Mouse (Mus musculus): ENCODE measurements around the gene Tubb5. TPM values are rescaled to one million over a fixed set of nuclear protein-coding genes. Genes with fewer than 3 reads are reported as not detected.

Gene Tubb5
- total and polyA plus RNA-seq, 2 experiments from 2014 or later: 2,151 to 3,707 TPM

- 3% methylated on average over 62 of the region's 62 CpGs for WGBS
- ATAC-seq: peak; percentile 19; the same call in 1 of the 2 replicates
- peak within 1 kb of the TSS; percentile 80 for H3K4me2 ChIP-seq (ENCODE audit: low read depth)
These were observed 16.4 kb downstream of the Tubb5 start, which contains the start of gene Ier3 for GRCm38 (mm10) chr17:35821439-35822430. Gene Ier3, plus strand, starts transcription at chr17:35821684.

GRCm38 (mm10) chr17:35820111-35820510 is 18.0 kb downstream of the Tubb5 start:
- no peak overlapping the region for H3K9ac ChIP-seq
- no peaks in the 10 kb centered on the region for H3K36me3 ChIP-seq (ENCODE audit: insufficient read depth)
- H3K4me2 ChIP-seq (ENCODE audit: low read depth): no peak overlapping the region
- no peak for DNase-seq
- H3K4me1 ChIP-seq (ENCODE audit: insufficient read depth): peaks cover 14% of the 10 kb centered on the region
- H3K27ac ChIP-seq (ENCODE audit: low read depth, low read length): no peak overlapping the region
- no peaks in the 10 kb centered on the region for H3K27me3 ChIP-seq (ENCODE audit: insufficient read depth, low read length)
- 81% methylated on average over 5 of the region's 5 CpGs for WGBS
- no peak for ATAC-seq
- H3K4me3 ChIP-seq (ENCODE audit: low read depth, low read length): no peak overlapping the region
- no peak for TF ChIP-seq CTCF (IDR thresholded peaks at IDR 0.05; ENCODE audit: low read depth)
- H3K9me3 ChIP-seq (ENCODE audit: low read length): no peaks in the 10 kb centered on the region

More at GRCm38 (mm10) chr17:35821439-35822430, 16.4 kb downstream of the Tubb5 start, which contains the start of gene Ier3:
- no peak for TF ChIP-seq CTCF (IDR thresholded peaks at IDR 0.05; ENCODE audit: low read depth)
- Histone ChIP-seq H3K4me1 (ENCODE audit: insufficient read depth) (peaks cover 14% of the 10 kb centered on the region), H3K27me3 (ENCODE audit: insufficient read depth, low read length) (no peaks in the 10 kb centered on the region), H3K9me3 (ENCODE audit: low read length) (no peaks in the 10 kb centered on the region), H3K36me3 (ENCODE audit: insufficient read depth) (peaks cover 6% of the 10 kb centered on the region), H3K27ac (ENCODE audit: low read depth, low read length) (peak within 1 kb of the TSS; percentile 46; the same call in 1 of the 2 replicates), H3K4me3 (ENCODE audit: low read depth, low read length) (peak within 1 kb of the TSS; percentile 72), H3K9ac (peak within 1 kb of the TSS; percentile 79)
- peak; percentile 65 for DNase-seq

GRCm38 (mm10) chr17:35817226-35817625 is 20.9 kb downstream of the Tubb5 start:
- Histone ChIP-seq H3K36me3 (ENCODE audit: insufficient read depth) (no peaks in the 10 kb centered on the region), H3K4me3 (ENCODE audit: low read depth, low read length) (no peak overlapping the region), H3K27me3 (ENCODE audit: insufficient read depth, low read length) (no peaks in the 10 kb centered on the region), H3K9me3 (ENCODE audit: low read length) (no peaks in the 10 kb centered on the region), H3K27ac (ENCODE audit: low read depth, low read length) (no peak overlapping the region), H3K9ac (no peak overlapping the region), H3K4me2 (ENCODE audit: low read depth) (no peak overlapping the region), H3K4me1 (ENCODE audit: insufficient read depth) (peaks cover 4% of the 10 kb centered on the region; the same call in 1 of the 2 replicates)
- no peak for TF ChIP-seq CTCF (IDR thresholded peaks at IDR 0.05; ENCODE audit: low read depth)
- WGBS: 63% methylated on average over 10 of the region's 10 CpGs
- DNase-seq (no peak), ATAC-seq (no peak)

- ATAC-seq (no peak), DNase-seq (no peak)
- Histone ChIP-seq H3K9ac (no peak overlapping the region), H3K36me3 (ENCODE audit: insufficient read depth) (no peaks in the 10 kb centered on the region), H3K27me3 (ENCODE audit: insufficient read depth, low read length) (no peaks in the 10 kb centered on the region), H3K9me3 (ENCODE audit: low read length) (no peaks in the 10 kb centered on the region), H3K27ac (ENCODE audit: low read depth, low read length) (no peak overlapping the region), H3K4me3 (ENCODE audit: low read depth, low read length) (no peak overlapping the region), H3K4me1 (ENCODE audit: insufficient read depth) (no peaks in the 10 kb centered on the region), H3K4me2 (ENCODE audit: low read depth) (no peak overlapping the region)
- WGBS: 45% methylated on average over 10 of the region's 14 CpGs
- TF ChIP-seq CTCF (IDR thresholded peaks at IDR 0.05; ENCODE audit: low read depth): no peak
These were observed 21.4 kb downstream of the Tubb5 start for GRCm38 (mm10) chr17:35816686-35817085.

- H3K27me3 ChIP-seq (ENCODE audit: insufficient read depth, low read length): no peaks in the 10 kb centered on the region
- no peaks in the 10 kb centered on the region for H3K4me1 ChIP-seq (ENCODE audit: insufficient read depth)
- ATAC-seq (no peak), DNase-seq (no peak)
- H3K4me2 ChIP-seq (ENCODE audit: low read depth): no peak overlapping the region
- H3K36me3 ChIP-seq (ENCODE audit: insufficient read depth): no peaks in the 10 kb centered on the region
- H3K9me3 ChIP-seq (ENCODE audit: low read length): no peaks in the 10 kb centered on the region
- no peak overlapping the region for H3K9ac ChIP-seq
- no peak overlapping the region for H3K27ac ChIP-seq (ENCODE audit: low read depth, low read length)
- no peak for TF ChIP-seq CTCF (IDR thresholded peaks at IDR 0.05; ENCODE audit: low read depth)
- 71% methylated on average over 7 of the region's 7 CpGs for WGBS
- no peak overlapping the region for H3K4me3 ChIP-seq (ENCODE audit: low read depth, low read length)
These were observed 22.3 kb downstream of the Tubb5 start for GRCm38 (mm10) chr17:35815836-35816235.

GRCm38 (mm10) chr17:35814678-35815077 is 23.4 kb downstream of the Tubb5 start:
- no peak for ATAC-seq

GRCm38 (mm10) chr17:35813653-35814052 is 24.5 kb downstream of the Tubb5 start:
- ATAC-seq (no peak), DNase-seq (no peak)
- H3K4me1 ChIP-seq (ENCODE audit: insufficient read depth): no peaks in the 10 kb centered on the region
- no peaks in the 10 kb centered on the region for H3K9me3 ChIP-seq (ENCODE audit: low read length)
- no peak overlapping the region for H3K27ac ChIP-seq (ENCODE audit: low read depth, low read length)
- no peak overlapping the region for H3K4me3 ChIP-seq (ENCODE audit: low read depth, low read length)
- H3K9ac ChIP-seq: no peak overlapping the region
- H3K4me2 ChIP-seq (ENCODE audit: low read depth): no peak overlapping the region
- TF ChIP-seq CTCF (IDR thresholded peaks at IDR 0.05; ENCODE audit: low read depth): no peak
- 74% methylated on average over 7 of the region's 7 CpGs for WGBS
- H3K27me3 ChIP-seq (ENCODE audit: insufficient read depth, low read length): no peaks in the 10 kb centered on the region
- no peaks in the 10 kb centered on the region for H3K36me3 ChIP-seq (ENCODE audit: insufficient read depth)

More at GRCm38 (mm10) chr17:35814678-35815077, 23.4 kb downstream of the Tubb5 start:
- no peaks in the 10 kb centered on the region for H3K9me3 ChIP-seq (ENCODE audit: low read length)
- H3K4me2 ChIP-seq (ENCODE audit: low read depth): no peak overlapping the region
- no peak for TF ChIP-seq CTCF (IDR thresholded peaks at IDR 0.05; ENCODE audit: low read depth)
- 67% methylated on average over 6 of the region's 6 CpGs for WGBS
- DNase-seq: no peak
- H3K27ac ChIP-seq (ENCODE audit: low read depth, low read length): no peak overlapping the region
- no peak overlapping the region for H3K4me3 ChIP-seq (ENCODE audit: low read depth, low read length)
- H3K4me1 ChIP-seq (ENCODE audit: insufficient read depth): no peaks in the 10 kb centered on the region
- no peaks in the 10 kb centered on the region for H3K27me3 ChIP-seq (ENCODE audit: insufficient read depth, low read length)
- H3K9ac ChIP-seq: no peak overlapping the region
- H3K36me3 ChIP-seq (ENCODE audit: insufficient read depth): no peaks in the 10 kb centered on the region
